Mouse (Mus musculus) liver, adult 2 months (tissue): Measurements from ENCODE around the gene 6430531B16Rik.

Experiments
- CTCF ChIP-seq: fragments of 200-500 bp; IDR thresholded peaks from 2 replicates; pipeline ENCODE4 v1.5.1; 2011; ENCODE audit warnings: low read depth, low read length, control low read depth
- POLR2A ChIP-seq: fragments of 200-500 bp; IDR thresholded peaks from 2 replicates; pipeline ENCODE4 v1.6.1; 2011; ENCODE audit warnings: low read length, control low read depth; ENCODE audit not compliant: insufficient read depth; ENCODE audit errors: extremely low read depth

- TF ChIP-seq CTCF (no peak), POLR2A (no peak)
These were observed 28.1 kb downstream of the 6430531B16Rik start for GRCm38 (mm10) chr7:139950283-139950971.
